Mouse (Mus musculus): ENCODE data around the gene Ptpra. TPM values are rescaled to one million over a fixed set of nuclear protein-coding genes. Genes with fewer than 3 reads are reported as not detected.
"Not testable (repeated sequence)": the region's sequence is repeated elsewhere in the genome, so short reads cannot be mapped to it uniquely, and the experiment has no call there.

Gene Ptpra
- total RNA-seq, 2 experiments from 2014 or later: 257 to 262 TPM

DNA sequence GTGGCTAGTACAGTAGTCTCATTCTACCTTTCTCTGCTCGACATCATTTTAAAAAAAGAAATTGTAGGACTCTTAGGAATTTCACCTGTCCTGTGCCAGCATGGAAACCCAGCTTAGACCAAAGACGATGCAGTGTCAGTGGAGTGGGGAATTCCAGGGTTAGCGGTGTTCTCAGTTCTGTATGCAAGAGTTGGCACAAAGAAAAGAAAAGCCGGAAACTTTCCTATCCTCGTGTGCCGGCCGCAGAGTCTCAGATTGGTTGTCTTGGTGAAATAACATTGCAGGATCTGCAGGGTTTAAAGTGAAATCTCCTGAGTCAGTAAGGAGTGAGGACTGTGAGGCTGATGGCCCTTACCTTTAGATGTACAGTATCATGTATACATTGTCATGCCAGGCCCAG is 79.8 kb downstream of the Ptpra start:
- intact Hi-C loops (cut with DNase I): no loop called here
- no peak for DNase-seq (ENCODE audit: extremely low spot score in 1 of 2, low spot score in 2 of 2)

- DNase-seq (ENCODE audit: extremely low spot score in 1 of 2, low spot score in 2 of 2): no peak
- intact Hi-C loops (cut with DNase I): no loop called here
These were observed 82.1 kb downstream of the Ptpra start for GRCm38 (mm10) chr2:130532201-130532600.

DNA sequence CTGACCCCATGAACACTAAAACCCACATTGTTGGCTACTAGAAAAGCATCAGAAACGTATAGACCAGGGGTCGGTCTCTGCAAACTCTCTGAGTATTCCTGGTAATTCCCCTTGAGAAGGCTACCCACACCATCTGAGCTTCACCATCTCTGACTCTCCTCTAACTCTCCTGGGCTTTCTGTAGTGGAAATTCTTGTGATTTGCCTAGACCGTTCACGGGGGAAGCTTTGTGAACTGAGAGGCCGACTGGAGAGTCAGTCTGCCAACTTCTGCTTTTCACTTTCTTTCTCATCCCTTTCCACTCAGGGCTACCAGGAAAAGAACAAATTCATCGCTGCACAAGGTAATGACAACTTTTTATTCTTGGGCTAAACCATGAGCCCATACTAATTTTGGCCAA is 84.9 kb downstream of the Ptpra start:
- intact Hi-C loops (cut with DNase I): no loop called here
- DNase-seq (ENCODE audit: extremely low spot score in 1 of 2, low spot score in 2 of 2): no peak

DNA sequence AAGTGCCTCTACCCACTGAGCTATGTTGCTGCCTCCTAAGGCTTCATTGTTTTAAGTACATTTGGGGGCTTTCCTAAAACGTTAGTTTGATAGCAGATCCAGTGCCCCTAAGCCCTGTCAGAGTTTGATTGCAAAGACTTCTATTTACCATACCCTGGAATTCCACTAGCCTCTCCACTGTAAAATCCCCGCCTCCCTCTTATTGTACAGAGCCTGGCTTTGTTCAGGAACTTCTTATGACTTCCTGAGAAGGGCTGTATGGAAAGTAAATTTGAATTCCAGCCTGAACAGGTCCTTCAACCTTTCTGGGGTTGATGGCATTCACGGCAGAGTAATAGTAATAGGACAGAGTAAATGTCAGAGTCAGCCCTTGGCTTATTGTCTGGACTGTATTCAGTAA is 86.8 kb downstream of the Ptpra start:
- intact Hi-C loops (cut with DNase I): no loop called here
- no peak for DNase-seq (ENCODE audit: extremely low spot score in 1 of 2, low spot score in 2 of 2)

GRCm38 (mm10) chr2:130538876-130539546 is 88.9 kb downstream of the Ptpra start:
- intact Hi-C loops (cut with DNase I): no loop called here
- no peak for DNase-seq (ENCODE audit: extremely low spot score in 1 of 2, low spot score in 2 of 2)

DNA sequence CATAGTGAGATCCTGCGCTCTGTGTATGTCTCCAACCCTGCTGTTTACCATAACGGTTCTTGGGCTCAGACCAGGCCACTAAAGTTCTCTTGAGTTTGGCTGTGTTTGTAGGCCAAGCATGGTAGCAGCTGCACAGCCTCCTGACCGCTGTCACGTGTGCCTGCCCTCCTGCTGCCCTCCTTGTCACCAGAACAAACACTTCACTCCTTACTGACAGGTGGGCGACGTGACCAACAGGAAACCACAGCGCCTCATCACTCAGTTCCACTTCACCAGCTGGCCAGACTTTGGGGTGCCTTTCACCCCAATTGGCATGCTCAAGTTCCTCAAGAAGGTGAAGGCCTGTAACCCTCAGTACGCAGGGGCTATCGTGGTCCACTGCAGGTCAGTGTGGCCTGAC is 90.2 kb downstream of the Ptpra start:
- intact Hi-C loops (cut with DNase I): no loop called here
- DNase-seq (ENCODE audit: extremely low spot score in 1 of 2, low spot score in 2 of 2): no peak

DNA sequence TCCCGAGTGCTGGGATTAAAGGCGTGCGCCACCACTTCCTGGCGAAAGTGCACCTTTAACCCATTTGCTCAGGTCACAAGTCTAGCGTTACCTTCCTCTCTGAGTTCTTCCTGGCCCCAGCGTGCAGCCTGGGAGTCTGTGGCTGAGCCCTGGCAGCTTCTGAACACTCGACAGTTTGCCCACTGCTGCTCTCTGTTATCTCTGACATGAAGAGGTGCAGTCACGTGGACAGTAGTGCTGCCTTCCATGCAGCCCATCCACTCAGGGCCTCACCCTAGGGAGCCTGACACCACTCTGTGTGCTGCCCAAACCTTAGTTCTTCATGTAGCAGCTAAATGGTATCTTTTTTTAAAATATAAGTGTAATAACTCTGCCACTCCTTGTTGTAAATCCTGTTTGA is 96.9 kb downstream of the Ptpra start:
- intact Hi-C loops (cut with DNase I): no loop called here

DNA sequence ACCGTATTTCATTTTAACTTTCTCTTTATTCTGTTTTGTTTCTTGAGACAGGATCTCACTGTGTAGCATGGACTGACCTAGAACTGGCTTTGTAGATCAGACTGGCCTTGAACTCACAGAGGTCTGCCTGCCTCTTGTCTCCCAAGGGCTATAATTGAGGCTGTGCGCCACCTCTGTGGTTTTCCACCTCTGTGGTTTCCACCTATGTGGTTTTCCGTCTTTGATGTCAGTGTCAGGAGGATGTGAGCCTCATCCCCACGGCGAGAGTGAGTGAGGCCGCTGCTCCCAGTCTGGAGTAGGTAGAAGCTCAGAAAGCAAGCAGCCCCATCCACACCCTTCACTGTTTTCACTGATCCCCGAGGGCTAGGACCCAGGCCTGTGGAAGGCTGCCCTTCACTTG is 104.8 kb downstream of the Ptpra start:
- no peak for DNase-seq (ENCODE audit: extremely low spot score in 1 of 2, low spot score in 2 of 2)
- intact Hi-C loops (cut with DNase I): no loop called here

More for the DNA sequence above, 96.9 kb downstream of the Ptpra start:
- DNase-seq (ENCODE audit: extremely low spot score in 1 of 2, low spot score in 2 of 2): no peak

DNA sequence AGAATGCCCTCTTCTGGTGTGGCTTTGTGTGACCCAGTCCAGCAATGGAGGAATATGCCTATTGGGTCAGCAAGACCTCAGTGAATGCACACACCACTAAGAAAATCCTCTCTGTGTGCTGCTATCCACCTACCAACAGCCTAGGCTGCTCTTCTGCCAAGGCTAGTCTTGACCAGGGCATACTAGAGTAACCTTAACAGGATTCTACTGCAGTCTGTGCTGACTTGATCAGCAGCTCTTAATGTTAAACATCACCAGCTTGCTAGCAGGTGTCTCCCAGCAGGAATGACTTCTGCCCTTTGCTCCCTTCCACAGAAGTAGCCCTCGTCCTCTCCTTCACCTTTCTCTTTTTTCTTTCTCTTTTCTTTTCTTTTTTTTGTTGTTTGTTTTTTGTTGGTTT is 106.2 kb downstream of the Ptpra start:
- intact Hi-C loops (cut with DNase I): no loop called here
- DNase-seq (ENCODE audit: extremely low spot score in 1 of 2, low spot score in 2 of 2): no peak

DNA sequence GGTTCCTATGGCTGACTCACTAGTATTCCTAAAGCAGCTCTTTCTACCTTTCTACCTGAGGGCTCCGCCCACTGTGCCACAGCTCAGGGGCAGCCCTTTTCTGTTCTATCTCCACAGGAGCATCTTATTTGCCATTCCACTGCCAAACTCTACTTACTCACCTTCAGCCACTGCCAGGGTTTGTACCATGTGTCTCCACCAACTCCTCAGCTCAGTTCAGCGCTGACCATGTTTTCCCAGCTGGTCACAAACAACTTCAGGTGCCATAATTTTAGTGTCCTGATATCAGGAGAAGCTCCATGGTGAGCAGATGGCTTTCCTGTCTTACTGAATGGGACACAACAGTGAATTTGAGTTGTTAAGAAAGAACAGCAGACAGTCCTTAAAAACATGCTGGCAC is 107.4 kb downstream of the Ptpra start:
- intact Hi-C loops (cut with DNase I): no loop called here
- no peak for DNase-seq (ENCODE audit: extremely low spot score in 1 of 2, low spot score in 2 of 2)

GRCm38 (mm10) chr2:130558015-130558414 is 107.9 kb downstream of the Ptpra start:
- intact Hi-C loops (cut with DNase I): no loop called here
- no peak for DNase-seq (ENCODE audit: extremely low spot score in 1 of 2, low spot score in 2 of 2)

DNA sequence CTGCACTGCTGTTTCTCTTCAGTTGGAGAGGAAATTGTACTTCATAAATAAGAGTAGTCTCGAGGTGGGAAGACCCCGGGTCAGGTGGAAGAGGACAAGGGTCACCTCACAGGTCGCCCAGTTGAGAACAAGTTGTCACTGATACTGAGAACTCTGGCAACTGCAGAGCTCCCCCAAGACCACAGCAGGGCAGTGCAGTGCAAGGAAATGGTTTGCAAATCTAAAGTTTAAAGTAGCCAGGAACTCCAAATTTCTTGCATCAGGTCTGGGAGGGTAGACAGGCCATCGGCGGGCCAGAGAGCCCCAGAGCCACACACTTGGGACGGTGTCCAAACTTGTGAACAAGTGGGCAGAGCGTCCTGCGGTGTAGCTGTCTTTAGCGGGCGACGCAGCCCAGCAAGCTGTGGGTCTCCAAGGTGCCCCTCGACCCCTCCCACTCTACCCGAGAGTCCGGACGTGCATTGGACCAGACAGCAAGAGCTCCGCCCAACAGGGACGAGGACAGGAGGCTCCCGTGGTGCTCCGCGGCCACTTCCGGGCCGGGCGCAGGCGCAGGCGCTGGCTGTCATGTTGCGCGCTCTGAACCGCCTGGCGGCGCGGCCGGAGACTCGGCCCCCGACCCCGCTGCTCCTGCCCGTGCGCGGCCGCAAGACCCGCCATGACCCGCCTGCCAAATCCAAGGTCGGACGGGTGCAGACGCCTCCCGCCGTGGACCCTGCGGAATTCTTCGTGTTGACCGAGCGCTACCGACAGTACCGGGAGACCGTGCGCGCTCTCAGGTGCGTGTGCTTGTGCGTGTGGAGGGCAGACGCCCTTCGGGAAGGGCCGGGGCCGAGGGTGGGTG is 113.4 kb downstream of the Ptpra start, which contains the start of gene Mrps26:
Gene Mrps26, plus strand, starts transcription at position 531 of the 844 bp plus-strand sequence.
- intact Hi-C loops (cut with DNase I): loop anchor here (10.0 kb wide), 1 partner anchor 101 kb away; the partner anchor contains the start of genes Ddrgk1 and Itpa

GRCm38 (mm10) chr2:130564063-130564462 is 114.0 kb downstream of the Ptpra start:
- peak in 1 of 2 experiments; percentile 54 for DNase-seq (ENCODE audit: extremely low spot score in 1 of 2, low spot score in 2 of 2)
- intact Hi-C loops (cut with DNase I): loop anchor here (10.0 kb wide), 1 partner anchor 101 kb away; the partner anchor contains the start of genes Ddrgk1 and Itpa

More for the DNA sequence above, 113.4 kb downstream of the Ptpra start, which contains the start of gene Mrps26:
- peak; percentile 92 to 97 for DNase-seq (ENCODE audit: extremely low spot score in 1 of 2, low spot score in 2 of 2)

DNA sequence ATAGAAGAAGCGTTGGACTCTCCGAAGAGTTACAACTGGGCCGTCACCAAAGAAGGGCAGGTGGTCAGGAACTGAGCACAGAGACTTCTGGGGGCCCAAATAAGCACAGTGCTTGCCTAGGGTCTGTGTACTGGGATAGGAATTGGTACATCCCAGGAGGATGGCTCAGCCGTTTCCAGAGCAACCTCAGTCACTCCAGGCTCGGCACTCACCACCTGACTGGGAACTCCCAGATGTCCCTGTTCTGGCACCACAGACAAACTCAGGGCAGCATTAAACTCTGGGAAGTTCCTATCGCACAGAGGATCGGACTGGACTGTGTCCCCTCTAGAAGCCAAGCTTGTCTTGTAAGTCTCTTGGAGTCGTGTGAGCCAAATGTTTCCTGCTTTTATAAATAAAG is 114.9 kb downstream of the Ptpra start:
- intact Hi-C loops (cut with DNase I): loop anchor here (10.0 kb wide), 1 partner anchor 100 kb away; the partner anchor contains the start of genes Ddrgk1 and Itpa
- no peak for DNase-seq (ENCODE audit: extremely low spot score in 1 of 2, low spot score in 2 of 2)

DNA sequence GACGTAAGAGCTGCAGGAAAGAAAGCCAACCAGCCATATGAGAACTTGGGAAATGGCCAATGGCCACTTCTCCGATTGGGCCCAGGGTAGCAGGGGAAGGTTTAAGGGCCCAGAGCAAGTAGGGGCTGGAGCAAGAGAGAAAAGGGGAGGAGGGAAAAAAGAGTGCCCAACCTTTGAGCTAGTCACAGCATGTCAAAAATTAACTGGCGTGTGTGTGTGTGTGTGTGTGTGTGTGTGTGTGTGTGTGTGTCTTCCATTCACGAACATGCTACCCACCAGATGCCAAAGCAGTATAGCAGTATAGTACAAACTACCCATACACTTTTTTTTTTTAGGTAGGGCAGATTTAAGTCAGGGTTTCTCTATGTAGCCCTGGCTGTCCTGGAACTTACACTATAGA is 118.8 kb downstream of the Ptpra start:
- DNase-seq (ENCODE audit: extremely low spot score in 1 of 2, low spot score in 2 of 2): no peak
- intact Hi-C loops (cut with DNase I): loop anchor here (10.0 kb wide), 1 partner anchor 96 kb away; the partner anchor contains the start of genes Ddrgk1 and Itpa

GRCm38 (mm10) chr2:130569926-130570325 is 119.8 kb downstream of the Ptpra start:
- intact Hi-C loops (cut with DNase I): loop anchor here (10.0 kb wide), 1 partner anchor 95 kb away; the partner anchor contains the start of genes Ddrgk1 and Itpa
- no peak for DNase-seq (ENCODE audit: extremely low spot score in 1 of 2, low spot score in 2 of 2)

GRCm38 (mm10) chr2:130574960-130575359 is 124.9 kb downstream of the Ptpra start:
- no peak for DNase-seq (ENCODE audit: extremely low spot score in 1 of 2, low spot score in 2 of 2)
- intact Hi-C loops (cut with DNase I): no loop called here

- DNase-seq (ENCODE audit: extremely low spot score in 1 of 2, low spot score in 2 of 2): no peak
- intact Hi-C loops (cut with DNase I): no loop called here
These were observed 125.8 kb downstream of the Ptpra start, which contains the start of gene Oxt for GRCm38 (mm10) chr2:130575873-130576272. Gene Oxt (plus strand): TSS chr2:130576173.

DNA sequence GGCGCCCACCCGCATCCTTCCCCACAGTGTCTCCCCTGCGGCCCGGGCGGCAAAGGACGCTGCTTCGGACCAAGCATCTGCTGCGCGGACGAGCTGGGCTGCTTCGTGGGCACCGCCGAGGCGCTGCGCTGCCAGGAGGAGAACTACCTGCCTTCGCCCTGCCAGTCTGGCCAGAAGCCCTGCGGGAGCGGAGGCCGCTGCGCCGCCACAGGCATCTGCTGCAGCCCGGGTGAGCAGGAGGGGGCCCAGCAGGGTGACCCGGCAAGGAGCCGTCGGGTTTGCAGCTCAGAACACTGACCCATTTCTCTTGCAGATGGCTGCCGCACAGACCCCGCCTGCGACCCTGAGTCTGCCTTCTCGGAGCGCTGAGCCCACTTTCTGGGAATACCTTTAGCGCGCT is 126.5 kb downstream of the Ptpra start:
- DNase-seq (ENCODE audit: extremely low spot score in 1 of 2, low spot score in 2 of 2); intact Hi-C loops (cut with DNase I): not testable (repeated sequence)

DNA sequence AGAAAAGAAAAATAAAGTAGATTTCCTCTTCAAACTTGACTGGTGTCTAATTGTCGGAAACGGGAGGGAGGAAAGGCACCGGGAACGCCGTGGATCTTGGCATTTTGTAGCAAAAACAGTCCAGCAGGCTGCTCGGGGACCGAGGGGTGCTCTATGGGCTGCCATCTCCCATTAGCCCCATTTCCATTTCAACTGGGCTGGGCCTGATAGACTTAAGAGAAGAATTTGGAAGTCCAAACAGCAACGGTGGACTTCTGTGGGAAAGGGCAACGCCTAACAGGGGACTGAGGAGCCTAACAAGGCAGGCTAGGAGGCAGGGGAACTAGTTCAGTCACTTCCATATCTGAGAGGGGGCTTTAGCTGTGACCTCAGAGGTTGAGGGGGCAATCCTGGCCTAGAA is 126.9 kb downstream of the Ptpra start:
- intact Hi-C loops (cut with DNase I): no loop called here
- DNase-seq (ENCODE audit: extremely low spot score in 1 of 2, low spot score in 2 of 2): no peak
